Mouse (Mus musculus) embryonic facial prominence, embryonic 11.5 days (tissue): ENCODE measurements around the gene Gm15023. TPM values are rescaled to one million over a fixed set of nuclear protein-coding genes. Genes with fewer than 3 reads are reported as not detected.
"Not testable (repeated sequence)": the region's sequence is repeated elsewhere in the genome, so short reads cannot be mapped to it uniquely, and the experiment has no call there.

Experiments
- ATAC-seq: fragments of 200-750 bp; cut with Nextera tagmentation; replicated peaks from 2 replicates; pipeline ENCODE4 v1.8.0; 2017; ENCODE audit warnings: low read depth; ENCODE audit not compliant: insufficient number of reproducible peaks, low FRiP score, low TSS enrichment
- DNase-seq: peaks from one replicate; pipeline ENCODE4 v3.0.0-alpha.2; 2015; ENCODE audit warnings: low spot score
- H3K27ac ChIP-seq: fragments of 300-500 bp; sonication (generic); replicated peaks from 2 replicates; pipeline ENCODE4 v1.5.1; 2014; ENCODE audit warnings: mild to moderate bottlenecking, low read depth, low read length, control low read depth
- H3K27me3 ChIP-seq: fragments of 300-500 bp; sonication (generic); 2 replicates; pipeline ENCODE4 v1.6.1; 2014; ENCODE audit warnings: mild to moderate bottlenecking, low read length, moderate library complexity, mixed read lengths; ENCODE audit not compliant: control insufficient read depth, insufficient read depth
- H3K36me3 ChIP-seq: fragments of 300-500 bp; sonication (generic); replicated peaks from 2 replicates; pipeline ENCODE4 v1.6.1; 2014; ENCODE audit warnings: low read depth, mild to moderate bottlenecking, low read length, moderate library complexity, mixed read lengths; ENCODE audit not compliant: control insufficient read depth, insufficient read depth
- H3K4me1 ChIP-seq: fragments of 300-500 bp; sonication (generic); 2 replicates; pipeline ENCODE4 v1.6.1; 2014; ENCODE audit warnings: low read length, mixed read lengths; ENCODE audit not compliant: control insufficient read depth, insufficient read depth
- H3K4me2 ChIP-seq: fragments of 300-500 bp; sonication (generic); 2 replicates; pipeline ENCODE4 v1.6.1; 2014; ENCODE audit warnings: low read depth, mild to moderate bottlenecking, control low read depth, low read length, moderate library complexity
- H3K4me3 ChIP-seq: fragments of 300-500 bp; sonication (generic); 2 replicates; pipeline ENCODE4 v1.5.1; 2014; ENCODE audit warnings: low read depth, low read length, control low read depth
- H3K9ac ChIP-seq: fragments of 300-500 bp; sonication (generic); replicated peaks from 2 replicates; pipeline ENCODE4 v1.6.1; 2014; ENCODE audit warnings: mild to moderate bottlenecking, control low read depth, low read length
- H3K9me3 ChIP-seq: fragments of 300-500 bp; sonication (generic); replicated peaks from 2 replicates; pipeline ENCODE4 v1.6.1; 2016; ENCODE audit warnings: mild to moderate bottlenecking, low read length, inconsistent platforms, mixed read lengths; ENCODE audit not compliant: control insufficient read depth
- WGBS: fragments of 180-500 bp; shearing (Covaris S2); extraction: QIAGEN DNeasy Blood & Tissue Kit; methylation state at CpG from one replicate; pipeline ENCODE4 v1.1.7; 2014; 5-methylcytosine and 5-hydroxymethylcytosine counted together
- polyA plus RNA-seq: library from polyadenylated mRNA; unstranded; fragments of >200 nt; fragmentation: Nextera tagmentation; extraction: Ambion mirVana; gene quantifications from 2 replicates; pipeline ENCODE4 v1.2.1, GENCODE M21; 2014

Gene Gm15023
- polyA plus RNA-seq = 0.06 TPM in 1 of 2 replicates, not detected in the other

- H3K27ac ChIP-seq, DNase-seq, H3K36me3 ChIP-seq, H3K4me1 ChIP-seq, H3K4me2 ChIP-seq, H3K27me3 ChIP-seq, ATAC-seq, H3K9ac ChIP-seq, H3K4me3 ChIP-seq, H3K9me3 ChIP-seq: not testable (repeated sequence)
- WGBS = 93% methylated on average over 2 of the region's 14 CpGs
Measured at GRCm38 (mm10) chrX:135177532-135177931, at the start of gene Gm15023. Gm15023 (minus strand) TSS chrX:135177632.

- H3K4me3 ChIP-seq = peak within 1 kb of the TSS; percentile 29
- 30% methylated on average over 10 of the region's 13 CpGs for WGBS
- H3K27me3 ChIP-seq = no peaks in the 10 kb centered on the region
- H3K9me3 ChIP-seq = no peaks in the 10 kb centered on the region
- ATAC-seq = no peak
- H3K9ac ChIP-seq = no peak within 1 kb of the TSS
- peak; percentile 1 for DNase-seq
- peak within 1 kb of the TSS; percentile 55 for H3K4me2 ChIP-seq
- no peaks in the 10 kb centered on the region for H3K36me3 ChIP-seq
- H3K27ac ChIP-seq = no peak within 1 kb of the TSS
- H3K4me1 ChIP-seq = no peaks in the 10 kb centered on the region
Measured at GRCm38 (mm10) chrX:135210436-135211221, 33.2 kb upstream of the Gm15023 start, which contains the start of gene Tceal6. Tceal6 (minus strand) TSS chrX:135210687.

- not testable (repeated sequence) for ATAC-seq, H3K9me3 ChIP-seq, H3K27me3 ChIP-seq, H3K4me1 ChIP-seq, H3K27ac ChIP-seq, H3K9ac ChIP-seq, H3K36me3 ChIP-seq
- 26% methylated on average over 16 of the region's 21 CpGs for WGBS
- Histone ChIP-seq H3K4me3 (peak overlapping the region; percentile 29), H3K4me2 (peak overlapping the region; percentile 55)
- DNase-seq = peak; percentile 0
Measured at GRCm38 (mm10) chrX:135209773-135210435, 32.5 kb upstream of the Gm15023 start.

- WGBS = no CpG with 5 or more reads among the region's 6 CpGs
- ATAC-seq, H3K4me1 ChIP-seq: not testable (repeated sequence)
Measured at GRCm38 (mm10) chrX:135189924-135190323, 12.5 kb upstream of the Gm15023 start.

GRCm38 (mm10) chrX:135188661-135189060 lies 11.2 kb upstream of the Gm15023 start:
- H3K27me3 ChIP-seq, H3K4me2 ChIP-seq, DNase-seq, H3K9ac ChIP-seq, H3K27ac ChIP-seq, ATAC-seq, H3K9me3 ChIP-seq, H3K4me3 ChIP-seq, H3K36me3 ChIP-seq, H3K4me1 ChIP-seq: not testable (repeated sequence)
- WGBS = no CpG with 5 or more reads among the region's 3 CpGs

More at GRCm38 (mm10) chrX:135189924-135190323, 12.5 kb upstream of the Gm15023 start:
- not testable (repeated sequence) for H3K4me3 ChIP-seq, DNase-seq, H3K4me2 ChIP-seq, H3K9me3 ChIP-seq, H3K36me3 ChIP-seq, H3K27ac ChIP-seq, H3K9ac ChIP-seq, H3K27me3 ChIP-seq

Other genes starting within 250 kb of the Gm15023 start
- gene Nxf2, start 212.9 kb downstream of the Gm15023 start, polyA plus RNA-seq = 0.97 and 1.3 TPM in 2 replicates
- gene Zmat1, start 168.4 kb downstream of the Gm15023 start, polyA plus RNA-seq = 6.2 and 7.0 TPM in 2 replicates
- gene Tceal6, start 33.1 kb upstream of the Gm15023 start, polyA plus RNA-seq = 0.86 and 1.6 TPM in 2 replicates
- not detected in 2 replicates for gene Pramel3, start 124.7 kb upstream of the Gm15023 start, polyA plus RNA-seq
- not detected in 2 replicates for gene Gm5128, start 195.7 kb upstream of the Gm15023 start, polyA plus RNA-seq